Mouse (Mus musculus) lung, embryonic 14.5 days (tissue): ENCODE measurements around the gene Nhsl2. TPM values are rescaled to one million over a fixed set of nuclear protein-coding genes. Genes with fewer than 3 reads are reported as not detected.

Experiments
- ATAC-seq: fragments of 200-750 bp; cut with Nextera tagmentation; 2 replicates; pipeline ENCODE4 v1.8.0; 2017; ENCODE audit warnings: mild to moderate bottlenecking, moderate TSS enrichment, moderate library complexity; ENCODE audit not compliant: insufficient read depth
- DNase-seq: peaks from one replicate; pipeline ENCODE4 v3.0.0-alpha.2; 2015
- H3K27ac ChIP-seq: fragments of 300-500 bp; sonication (generic); 2 replicates; pipeline ENCODE4 v1.5.1; 2014; ENCODE audit warnings: low read depth, mild to moderate bottlenecking, moderate library complexity
- H3K27me3 ChIP-seq: fragments of 300-500 bp; sonication (generic); 2 replicates; pipeline ENCODE4 v1.6.1; 2014; ENCODE audit warnings: low read length, control low read depth; ENCODE audit not compliant: insufficient read depth
- H3K36me3 ChIP-seq: fragments of 300-500 bp; sonication (generic); 2 replicates; pipeline ENCODE4 v1.6.1; 2014; ENCODE audit warnings: control low read depth; ENCODE audit not compliant: insufficient read depth
- H3K4me1 ChIP-seq: fragments of 300-500 bp; sonication (generic); 2 replicates; pipeline ENCODE4 v1.6.1; 2014; ENCODE audit warnings: antibody characterized with exemption, control low read depth; ENCODE audit not compliant: insufficient read depth
- H3K4me2 ChIP-seq: fragments of 300-500 bp; sonication (generic); 2 replicates; pipeline ENCODE4 v1.6.1; 2014; ENCODE audit warnings: mild to moderate bottlenecking
- H3K4me3 ChIP-seq: fragments of 300-500 bp; sonication (generic); 2 replicates; pipeline ENCODE4 v1.5.1; 2014; ENCODE audit warnings: low read depth, low read length
- H3K9ac ChIP-seq: fragments of 300-500 bp; sonication (generic); 2 replicates; pipeline ENCODE4 v1.6.1; 2014
- H3K9me3 ChIP-seq: fragments of 300-500 bp; sonication (generic); 2 replicates; pipeline ENCODE4 v1.6.1; 2016; ENCODE audit warnings: low read depth, low read length, control low read depth
- CTCF ChIP-seq: IDR thresholded peaks from 2 replicates; pipeline ENCODE4 v1.5.1; 2016; ENCODE audit warnings: antibody characterized with exemption, low read depth
- WGBS: fragments of 180-500 bp; shearing (Covaris S2); extraction: QIAGEN DNeasy Blood & Tissue Kit; methylation state at CpG from one replicate; pipeline ENCODE4 v1.1.7; 2014; 5-methylcytosine and 5-hydroxymethylcytosine counted together
- polyA plus RNA-seq: library from polyadenylated mRNA; unstranded; fragments of >200 nt; fragmentation: Nextera tagmentation; extraction: Ambion mirVana; gene quantifications from 2 replicates; pipeline ENCODE4 v1.2.1, GENCODE M21; 2014

The Nhsl2 gene
- polyA plus RNA-seq, 1 experiment from 2014 or later: 8.4 TPM

DNA sequence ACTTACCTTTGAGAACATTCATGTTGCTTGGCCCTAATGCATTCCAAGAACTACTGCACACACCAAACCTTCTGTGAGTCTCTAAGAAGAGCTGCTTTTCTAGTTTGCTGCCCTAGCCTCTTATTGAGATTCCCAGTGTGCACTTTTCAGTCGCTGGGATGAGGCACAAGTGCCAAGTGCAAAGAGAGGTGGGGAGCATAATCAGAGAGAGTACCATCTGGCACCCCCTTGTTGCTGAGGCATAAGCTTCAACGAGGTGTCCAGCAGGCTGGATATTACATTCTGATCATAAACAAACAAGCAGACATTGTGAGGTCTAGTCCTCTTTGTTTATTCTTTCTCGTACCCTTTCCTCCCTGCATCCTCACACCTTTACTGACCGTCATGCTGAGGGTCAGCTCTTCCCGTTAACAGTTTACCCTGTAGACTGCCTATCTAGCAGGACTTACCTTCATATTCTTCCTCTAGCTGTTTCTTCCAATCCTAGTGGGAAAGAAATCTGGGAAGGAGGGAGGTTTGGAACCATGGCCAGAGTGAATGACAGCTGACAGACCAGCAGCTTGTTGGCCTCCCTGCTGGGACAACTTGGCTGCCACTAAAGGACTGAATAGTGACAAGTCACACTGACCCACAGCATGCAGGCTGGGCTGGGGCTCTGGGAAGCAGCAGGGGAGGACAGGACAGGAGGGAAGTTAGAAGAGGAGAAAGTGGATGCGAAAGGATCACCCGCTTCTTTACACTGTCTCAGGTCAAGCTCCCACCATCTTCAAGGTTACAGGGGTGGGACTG is 2.6 kb downstream of the Nhsl2 start:
- Histone ChIP-seq H3K9me3 (no peaks in the 10 kb centered on the region), H3K36me3 (no peaks in the 10 kb centered on the region), H3K4me3 (no peak overlapping the region), H3K4me1 (no peaks in the 10 kb centered on the region), H3K27me3 (peaks cover 31% of the 10 kb centered on the region), H3K9ac (no peak overlapping the region), H3K4me2 (no peak overlapping the region), H3K27ac (no peak overlapping the region)
- ATAC-seq (no peak), DNase-seq (no peak)
- 43% methylated on average over 7 of the region's 7 CpGs for WGBS
- no peak for TF ChIP-seq CTCF

DNA sequence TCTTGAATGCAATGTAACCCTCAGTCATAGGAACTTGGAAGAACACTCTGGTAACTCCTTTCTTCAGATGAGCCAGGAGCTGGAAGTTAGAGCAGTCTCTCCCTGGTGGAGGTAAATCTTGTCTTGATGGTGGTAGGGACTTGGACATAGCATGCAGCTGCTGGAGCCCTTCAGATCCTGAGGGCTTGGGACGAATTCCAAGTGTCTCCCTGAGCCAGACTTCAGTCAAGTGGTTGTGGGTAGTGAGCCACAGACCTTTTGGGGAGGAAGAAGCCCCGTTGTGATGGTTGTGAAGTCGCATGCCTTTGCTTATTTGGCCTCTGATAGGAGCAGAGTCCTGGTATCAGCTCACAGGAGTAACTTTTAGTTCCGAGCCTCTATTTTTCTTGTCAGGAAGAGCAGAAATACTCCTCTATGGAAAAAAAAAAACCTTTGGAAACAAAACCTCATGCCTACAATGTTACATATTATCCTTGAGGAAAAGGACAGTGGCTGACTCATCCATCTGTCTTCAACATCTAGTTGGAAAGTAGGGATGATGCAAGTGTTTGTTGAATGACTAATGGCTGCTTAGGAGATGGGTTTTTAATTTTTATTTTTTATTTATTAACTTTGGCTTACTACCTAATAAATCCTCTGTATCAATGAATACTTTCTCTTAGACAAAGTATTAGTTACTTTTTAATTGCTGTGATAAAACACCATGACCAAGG is 14.6 kb downstream of the Nhsl2 start:
- DNase-seq: peak; percentile 5
- 56% methylated on average over 4 of the region's 4 CpGs for WGBS
- Histone ChIP-seq H3K27me3 (no peaks in the 10 kb centered on the region), H3K4me1 (no peaks in the 10 kb centered on the region), H3K9me3 (no peaks in the 10 kb centered on the region), H3K36me3 (no peaks in the 10 kb centered on the region), H3K27ac (no peak overlapping the region), H3K4me2 (no peak overlapping the region), H3K9ac (no peak overlapping the region), H3K4me3 (no peak overlapping the region)
- no peak for ATAC-seq
- no peak for TF ChIP-seq CTCF

DNA sequence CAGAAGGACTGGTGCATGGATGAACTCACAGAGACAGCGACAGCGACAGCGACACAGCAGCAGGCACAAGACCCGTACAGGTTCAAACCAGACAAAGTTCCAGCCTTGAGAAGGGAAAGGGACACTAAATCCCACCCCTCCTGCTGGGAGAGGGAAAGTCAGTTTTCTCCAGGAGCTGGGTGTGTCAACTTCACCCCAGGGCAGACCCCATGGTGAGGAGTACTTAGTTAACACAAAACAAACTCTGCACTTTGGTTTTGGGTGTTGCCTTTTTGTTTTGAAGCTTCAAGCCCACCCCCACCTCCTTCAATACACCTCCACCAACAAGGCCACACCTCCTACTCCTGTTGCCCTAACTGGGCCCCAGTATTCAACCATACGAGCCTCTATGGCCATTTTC is 15.6 kb downstream of the Nhsl2 start:
- no peak for DNase-seq
- H3K4me2 ChIP-seq: no peak overlapping the region
- no peaks in the 10 kb centered on the region for H3K4me1 ChIP-seq
- no peaks in the 10 kb centered on the region for H3K27me3 ChIP-seq
- no peaks in the 10 kb centered on the region for H3K36me3 ChIP-seq
- ATAC-seq: no peak
- no peak overlapping the region for H3K27ac ChIP-seq
- H3K4me3 ChIP-seq: no peak overlapping the region
- WGBS: 46% methylated on average over 5 of the region's 5 CpGs
- no peaks in the 10 kb centered on the region for H3K9me3 ChIP-seq
- no peak for TF ChIP-seq CTCF
- no peak overlapping the region for H3K9ac ChIP-seq

DNA sequence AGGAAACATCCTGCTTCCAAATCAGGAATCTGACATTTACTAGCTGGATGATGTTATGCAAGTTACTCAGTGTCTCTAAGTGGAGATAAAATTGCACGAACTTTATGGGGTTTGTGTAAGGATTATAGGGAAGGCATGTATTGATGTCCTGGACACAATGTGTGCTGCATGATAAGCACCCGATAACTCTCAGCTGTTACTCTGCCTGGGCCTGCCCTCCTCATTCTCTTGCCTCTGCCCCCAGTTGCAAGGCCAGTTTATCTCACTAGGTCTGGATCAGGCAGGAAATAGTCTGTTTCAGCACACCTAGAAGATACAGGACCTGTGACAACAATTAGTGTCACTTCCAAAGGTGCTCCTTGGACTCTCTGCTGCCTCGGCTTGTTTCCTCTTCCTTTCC is 25.0 kb downstream of the Nhsl2 start:
- no peaks in the 10 kb centered on the region for H3K36me3 ChIP-seq
- peak overlapping the region; percentile 30; the same call in 1 of the 2 replicates for H3K27ac ChIP-seq
- DNase-seq (no peak), ATAC-seq (no peak)
- no peaks in the 10 kb centered on the region for H3K4me1 ChIP-seq
- no peak overlapping the region for H3K9ac ChIP-seq
- no peak overlapping the region for H3K4me3 ChIP-seq
- 34% methylated on average over 3 of the region's 3 CpGs for WGBS
- no peak overlapping the region for H3K4me2 ChIP-seq
- TF ChIP-seq CTCF: no peak
- no peaks in the 10 kb centered on the region for H3K9me3 ChIP-seq
- H3K27me3 ChIP-seq: no peaks in the 10 kb centered on the region

DNA sequence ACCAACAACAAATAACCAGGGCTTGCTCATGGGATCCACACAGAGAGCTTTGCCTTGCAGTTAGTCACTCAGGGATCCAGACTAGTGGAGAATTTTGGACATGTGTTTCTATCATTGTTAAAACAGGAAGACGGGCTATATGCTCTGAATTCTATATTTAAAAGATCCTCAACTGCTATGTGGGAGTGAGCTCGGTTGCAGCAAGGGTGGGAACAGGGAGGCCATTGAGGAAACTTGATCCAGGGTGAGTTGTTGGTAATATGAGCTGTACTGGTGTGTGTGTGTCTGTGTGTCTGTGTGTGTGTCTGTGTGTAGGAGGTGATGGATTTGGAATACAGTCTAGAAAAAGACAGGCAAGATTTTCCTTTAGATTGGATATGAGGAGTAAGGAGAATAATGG is 25.7 kb downstream of the Nhsl2 start:
- H3K9me3 ChIP-seq: no peaks in the 10 kb centered on the region
- no peak overlapping the region for H3K4me3 ChIP-seq
- H3K4me1 ChIP-seq: no peaks in the 10 kb centered on the region
- H3K4me2 ChIP-seq: no peak overlapping the region
- peak; percentile 10 for DNase-seq
- no peaks in the 10 kb centered on the region for H3K27me3 ChIP-seq
- no peaks in the 10 kb centered on the region for H3K36me3 ChIP-seq
- ATAC-seq: peak; percentile 14; the same call in 1 of the 2 replicates
- 24% methylated on average over 2 of the region's 2 CpGs for WGBS
- H3K9ac ChIP-seq: no peak overlapping the region
- H3K27ac ChIP-seq: peak overlapping the region; percentile 30; the same call in 1 of the 2 replicates
- no peak for TF ChIP-seq CTCF

DNA sequence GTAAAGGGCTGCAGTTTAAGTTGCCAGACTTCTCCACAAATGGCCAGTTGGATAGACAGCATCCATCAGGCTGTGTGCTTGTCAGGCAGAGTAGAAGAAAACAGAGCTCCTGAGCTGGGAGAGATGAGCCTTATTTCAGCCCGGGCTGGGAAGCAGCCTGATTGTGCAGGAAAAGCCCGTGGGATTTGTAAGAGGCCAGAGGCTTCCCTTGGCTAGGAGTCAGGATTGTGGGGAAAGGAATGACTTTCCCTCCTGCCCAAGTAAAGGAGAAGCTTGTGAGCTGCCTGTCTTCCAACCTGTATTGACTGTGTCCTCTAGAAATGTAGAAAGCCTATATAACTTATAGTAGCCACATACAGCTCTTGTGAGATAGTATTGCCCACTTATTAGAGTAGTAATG is 27.0 kb downstream of the Nhsl2 start:
- DNase-seq (peak; percentile 6), ATAC-seq (no peak)
- H3K4me1 ChIP-seq: no peaks in the 10 kb centered on the region
- no peak for TF ChIP-seq CTCF
- H3K27ac ChIP-seq: no peak overlapping the region
- H3K27me3 ChIP-seq: no peaks in the 10 kb centered on the region
- H3K9ac ChIP-seq: no peak overlapping the region
- H3K9me3 ChIP-seq: no peaks in the 10 kb centered on the region
- WGBS: 46% methylated on average over 2 of the region's 2 CpGs
- no peak overlapping the region for H3K4me2 ChIP-seq
- H3K36me3 ChIP-seq: no peaks in the 10 kb centered on the region
- no peak overlapping the region for H3K4me3 ChIP-seq

DNA sequence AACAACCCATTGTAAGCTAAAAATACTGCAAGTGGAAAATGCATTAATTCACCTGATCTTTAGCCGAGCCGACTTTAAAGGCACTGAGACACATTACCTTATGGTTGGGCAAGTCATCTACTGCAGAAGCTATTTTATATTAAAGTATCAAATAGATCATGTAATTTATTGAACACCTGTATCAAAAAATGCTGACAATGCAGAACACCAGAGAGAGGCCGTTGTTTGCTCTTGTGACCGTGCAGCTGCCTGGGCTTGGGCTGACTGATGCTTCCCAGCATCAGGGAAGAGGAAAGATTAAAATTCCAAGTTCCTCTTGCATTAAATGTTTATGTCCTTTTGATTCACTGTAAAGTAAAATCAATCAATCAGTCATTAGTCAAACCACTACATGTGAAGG is 28.7 kb downstream of the Nhsl2 start:
- no peak for TF ChIP-seq CTCF
- no peaks in the 10 kb centered on the region for H3K27me3 ChIP-seq
- DNase-seq: no peak
- no peak overlapping the region for H3K9ac ChIP-seq
- no peaks in the 10 kb centered on the region for H3K36me3 ChIP-seq
- no peak overlapping the region for H3K27ac ChIP-seq
- H3K4me3 ChIP-seq: no peak overlapping the region
- no peaks in the 10 kb centered on the region for H3K9me3 ChIP-seq
- ATAC-seq: no peak
- H3K4me2 ChIP-seq: no peak overlapping the region
- no peaks in the 10 kb centered on the region for H3K4me1 ChIP-seq
- 71% methylated on average over 4 of the region's 4 CpGs for WGBS
